Mouse (Mus musculus) heart, postnatal 14 days (tissue): ENCODE measurements around the gene Cttn. TPM values are rescaled to one million over a fixed set of nuclear protein-coding genes. Genes with fewer than 3 reads are reported as not detected.

Source experiments
- DNase-seq, 2 experiments: peaks; one replicate each; pipeline ENCODE4 v3.0.0; 2021 to 2022
- intact Hi-C: fragments of 180-260 bp; cut with DNase I; formaldehyde crosslinking; loops from one replicate; pipeline ENCODE4 v1.15.1; 2025
- total RNA-seq, 2 experiments: library from RNA; stranded (reverse); gene quantifications; 2 replicates each; pipeline ENCODE4 v1.2.3; 2021

The Cttn gene
- total RNA-seq, 2 experiments from 2014 or later, result 46.5 to 47.0 TPM

DNA sequence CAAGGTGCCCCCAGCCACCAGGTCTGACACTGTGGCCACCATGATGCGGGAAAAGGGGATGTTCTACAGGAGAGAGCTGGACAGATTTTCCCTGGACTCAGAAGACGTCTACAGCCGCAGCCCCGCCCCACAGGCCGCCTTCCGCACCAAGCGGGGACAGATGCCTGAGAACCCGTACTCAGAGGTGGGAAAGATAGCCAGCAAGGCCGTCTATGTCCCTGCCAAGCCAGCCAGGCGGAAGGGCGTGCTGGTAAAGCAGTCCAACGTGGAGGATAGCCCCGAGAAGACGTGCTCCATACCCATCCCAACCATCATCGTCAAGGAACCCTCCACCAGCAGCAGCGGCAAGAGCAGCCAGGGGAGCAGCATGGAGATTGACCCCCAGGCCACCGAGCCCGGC lies 61.1 kb downstream of the Cttn start:
- DNase-seq, result no peak
- intact Hi-C loops, result no loop called here

DNA sequence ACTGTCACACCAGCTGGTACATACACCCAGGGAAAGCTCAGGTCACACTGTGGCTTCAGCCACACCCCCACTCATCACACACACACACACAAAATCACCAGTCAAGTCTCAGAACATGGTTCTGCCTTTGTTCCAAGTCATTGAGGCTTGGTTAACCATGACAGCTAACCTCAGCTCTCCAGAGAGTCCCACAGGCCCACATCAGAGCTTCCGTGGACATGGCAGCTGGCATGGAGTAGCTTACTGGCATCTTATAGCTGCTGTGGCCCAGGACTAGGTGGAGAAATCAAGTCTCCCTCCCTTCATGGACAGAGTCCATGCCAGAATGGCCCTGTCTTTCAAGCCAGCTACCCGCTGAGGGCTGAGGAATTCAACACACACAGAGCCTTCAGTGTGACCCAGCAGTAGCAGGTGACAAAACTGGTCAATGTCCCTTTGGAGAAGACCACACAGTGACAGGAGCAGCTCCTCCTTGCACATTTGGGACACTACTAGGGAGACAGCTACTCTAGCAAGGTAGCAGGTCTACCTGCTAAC lies 62.3 kb downstream of the Cttn start:
- intact Hi-C loops, result no loop called here
- no peak for DNase-seq

DNA sequence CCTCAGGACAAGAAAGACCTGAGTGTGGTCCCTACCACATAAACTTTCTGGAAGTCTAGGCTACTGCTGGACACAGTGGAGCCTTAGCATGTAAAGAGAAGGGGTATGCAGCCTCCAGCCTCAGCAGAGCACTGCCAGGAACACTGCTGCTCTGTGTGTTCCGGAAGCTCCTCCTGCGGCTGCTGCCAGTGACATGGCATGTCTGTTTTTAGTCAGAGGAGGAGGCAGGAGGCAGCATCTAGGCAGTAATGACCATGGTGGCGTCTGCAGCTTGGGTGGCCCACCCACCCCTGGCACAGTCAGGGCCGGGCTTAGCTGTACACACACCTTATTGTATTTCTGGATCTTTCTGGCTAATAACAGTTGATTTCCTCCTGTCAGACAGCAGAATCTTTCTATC lies 63.1 kb downstream of the Cttn start:
- intact Hi-C loops, result no loop called here
- no peak for DNase-seq

DNA sequence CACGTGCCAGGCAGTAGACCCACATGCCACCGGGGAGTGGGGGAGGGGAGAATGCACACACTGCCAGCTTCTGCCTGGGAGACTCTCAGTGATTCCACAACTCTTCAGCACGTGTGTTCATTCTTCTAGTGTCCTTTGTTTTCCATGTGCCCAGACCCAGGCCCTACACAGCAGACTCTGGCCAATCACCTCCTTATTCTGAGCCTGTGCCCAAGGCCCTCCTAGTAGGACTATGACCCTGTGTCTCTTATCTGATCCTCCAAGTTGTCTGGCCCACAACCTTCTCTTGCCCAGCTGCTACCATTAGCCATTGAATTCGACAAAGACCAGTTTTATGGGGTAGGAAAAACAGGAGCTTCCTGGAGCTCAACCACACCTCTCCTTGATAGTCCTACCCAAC lies 68.3 kb downstream of the Cttn start:
- no peak for DNase-seq
- intact Hi-C loops, result no loop called here

DNA sequence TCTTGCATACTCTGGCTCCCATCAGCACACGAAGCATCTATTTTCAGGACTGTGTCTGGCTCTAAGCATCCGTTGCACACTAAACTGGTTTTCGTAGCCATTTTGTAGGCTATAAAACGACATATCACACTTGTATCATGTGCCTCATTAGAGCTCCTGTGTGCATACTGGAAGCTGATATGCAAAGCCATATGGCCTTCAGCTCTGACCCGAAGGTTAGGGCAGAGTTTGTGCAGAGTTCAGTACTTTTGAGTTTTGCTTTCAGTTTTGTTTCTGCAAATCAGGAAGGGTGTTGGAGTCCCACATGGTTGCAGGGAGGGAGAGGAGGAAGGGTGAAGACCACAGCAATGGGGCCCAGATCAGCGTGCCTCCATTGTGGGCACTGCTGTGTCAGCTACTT lies 79.1 kb downstream of the Cttn start:
- intact Hi-C loops, result no loop called here
- DNase-seq, result no peak

DNA sequence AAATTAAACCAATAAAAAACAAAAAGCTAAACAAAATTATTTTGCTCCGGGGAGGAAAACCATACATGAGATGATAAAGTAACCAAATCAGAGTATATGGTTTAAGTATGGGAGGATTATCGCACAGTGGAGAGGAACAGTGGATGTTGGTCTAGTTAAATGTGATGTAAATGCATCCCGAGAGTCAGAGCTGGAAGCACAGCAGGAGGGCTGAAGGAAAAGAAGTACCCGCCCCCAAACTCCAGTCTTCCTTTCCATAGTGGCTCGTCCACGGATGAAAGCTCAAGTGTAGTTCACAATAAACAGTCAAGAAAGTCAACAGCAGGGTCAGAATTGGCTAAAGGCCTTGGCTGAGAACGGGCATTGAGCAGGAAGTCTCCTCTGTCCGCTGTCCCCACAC lies 80.1 kb downstream of the Cttn start:
- no peak for DNase-seq

DNA sequence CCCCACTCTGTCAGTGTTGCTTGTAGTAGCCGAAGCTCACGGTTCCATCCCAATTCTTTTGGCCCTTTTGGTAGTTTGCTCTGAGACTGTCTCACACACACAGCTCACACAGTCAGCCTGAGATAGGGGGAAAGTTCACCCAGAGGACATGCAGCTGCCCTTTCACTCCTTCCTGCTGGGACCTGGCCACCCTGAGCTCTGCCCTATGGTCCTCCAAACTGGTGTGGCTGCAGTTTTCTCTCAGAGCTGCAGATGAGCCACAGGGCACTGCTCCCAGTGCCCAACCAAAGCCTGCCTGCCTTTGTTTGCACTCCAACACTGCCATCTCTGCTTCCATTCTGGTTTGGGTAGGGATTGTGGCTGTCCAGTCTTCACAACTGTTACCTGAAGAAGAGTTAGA lies 81.1 kb downstream of the Cttn start:
- DNase-seq, result no peak
- intact Hi-C loops, result no loop called here

More for the DNA sequence above, 80.1 kb downstream of the Cttn start:
- intact Hi-C loops, result no loop called here

DNA sequence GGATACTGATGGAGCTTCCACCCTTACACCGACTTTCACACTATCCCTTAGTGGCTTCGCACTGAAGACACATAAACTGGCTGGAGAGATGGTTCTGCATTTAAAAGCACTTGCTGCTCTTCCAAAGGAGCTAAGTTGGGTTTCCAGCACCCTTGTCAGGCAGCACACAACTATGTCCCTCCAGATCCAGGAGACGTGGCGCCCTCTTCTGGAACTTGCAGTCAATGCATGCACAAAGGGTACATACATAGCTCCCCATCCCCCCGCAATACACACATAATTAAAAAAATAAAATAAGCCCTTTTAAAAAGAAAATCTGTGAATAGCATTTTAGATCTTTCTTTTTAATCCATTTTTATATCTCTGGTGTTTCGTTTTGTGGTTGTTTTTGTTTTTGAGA lies 83.3 kb downstream of the Cttn start:
- no peak for DNase-seq
- intact Hi-C loops, result no loop called here

Other genes starting within 250 kb of the Cttn start
- 10 to 100 TPM; 46.3 to 54.8 TPM for gene Ppfia1, start 82.7 kb upstream of the Cttn start, total RNA-seq
- 1 to 10 TPM; 7.0 to 7.2 TPM for gene Fadd, start 111.5 kb upstream of the Cttn start, total RNA-seq